Mouse (Mus musculus) MEL (cell line): ENCODE measurements around the gene Hvcn1.

Experiments
- CTCF ChIP-seq, 3 experiments: IDR thresholded peaks in 2 of 3; conservative IDR thresholded peaks in 1 of 3; 2 replicates each; pipeline ENCODE4 v1.5.1; 2011 to 2012; ENCODE audit warnings: low read length in 3 of 3, low read depth in 2 of 3, mild to moderate bottlenecking in 2 of 3, improper control_type of control experiment in 1 of 3, inconsistent platforms in 1 of 3, mixed read lengths in 1 of 3, moderate library complexity in 1 of 3; ENCODE audit not compliant: control insufficient read depth in 1 of 3, insufficient read depth in 1 of 3, poor library complexity in 1 of 3, severe bottlenecking in 1 of 3
- MXI1 ChIP-seq: IDR thresholded peaks from 2 replicates; pipeline ENCODE4 v1.6.1; 2011; ENCODE audit warnings: mild to moderate bottlenecking, low read depth, low read length, improper control_type of control experiment
- POLR2A ChIP-seq, 2 experiments: IDR thresholded peaks; 2 replicates each; pipeline ENCODE4 v1.6.1; 2011 to 2012; ENCODE audit warnings: low read length in 2 of 2, mild to moderate bottlenecking in 2 of 2, control low read depth in 1 of 2, improper control_type of control experiment in 1 of 2, low read depth in 1 of 2, moderate library complexity in 1 of 2; ENCODE audit not compliant: control insufficient read depth in 1 of 2, insufficient read depth in 1 of 2, poor library complexity in 1 of 2

- TF ChIP-seq POLR2A (IDR thresholded peaks at IDR 0.05; ENCODE audit: control insufficient read depth in 1 of 2, insufficient read depth in 1 of 2, low read depth in 1 of 2, low read length in 2 of 2, poor library complexity in 1 of 2), result no peak
- no peak for TF ChIP-seq MXI1
- no peak for TF ChIP-seq CTCF (IDR thresholded peaks at IDR 0.05 in 2 of 3, conservative IDR thresholded peaks at IDR 0.05 in 1 of 3; ENCODE audit: control insufficient read depth in 1 of 3, insufficient read depth in 1 of 3, low read depth in 2 of 3, low read length in 3 of 3, poor library complexity in 1 of 3, severe bottlenecking in 1 of 3)
Measured at GRCm38 (mm10) chr5:122267136-122267535, 60.5 kb downstream of the Hvcn1 start.
